Mouse (Mus musculus): ENCODE results near the gene Dyrk3.

DNA sequence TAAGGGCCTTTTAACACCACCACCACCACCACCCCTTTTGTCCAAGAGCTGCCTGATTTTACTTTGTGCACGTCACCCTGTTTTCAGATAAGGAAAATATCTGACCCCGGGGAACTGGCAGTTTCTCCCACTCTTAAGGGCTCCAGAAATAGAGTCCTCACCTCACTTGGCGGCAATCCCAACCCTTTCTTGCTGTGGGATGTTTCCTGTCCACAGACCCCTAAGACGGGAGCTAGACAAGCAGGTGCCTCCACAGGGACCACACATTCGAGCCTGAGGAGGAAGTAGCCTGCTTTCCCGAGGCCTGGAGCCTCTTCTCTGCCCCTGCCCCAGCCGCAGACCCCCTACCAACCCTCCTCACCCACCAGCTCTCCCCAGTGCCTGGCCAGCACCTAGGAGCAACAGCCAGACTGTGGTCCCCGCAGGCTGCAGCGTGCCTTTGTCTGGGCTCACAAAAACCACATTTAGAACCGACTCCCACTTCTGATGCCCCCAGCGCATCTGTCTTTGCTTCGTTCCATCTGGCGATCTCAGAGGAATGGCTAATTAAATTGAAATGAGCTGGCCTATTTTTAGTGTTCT is 21.6 kb downstream of the Dyrk3 start:
- TF ChIP-seq POLR2A (IDR thresholded peaks at IDR 0.05; ENCODE audit: low read depth, low read length): no peak
- TF ChIP-seq CTCF (IDR thresholded peaks at IDR 0.05; ENCODE audit: extremely low read depth, insufficient read depth, insufficient read length, insufficient replicate concordance): no peak

All from spleen, adult 2 months (tissue).